Mouse (Mus musculus): ENCODE results near the gene Sdr9c7.
"Not testable (repeated sequence)": the region's sequence is repeated elsewhere in the genome, so short reads cannot be mapped to it uniquely, and the experiment has no call there.

Gene Sdr9c7

DNA sequence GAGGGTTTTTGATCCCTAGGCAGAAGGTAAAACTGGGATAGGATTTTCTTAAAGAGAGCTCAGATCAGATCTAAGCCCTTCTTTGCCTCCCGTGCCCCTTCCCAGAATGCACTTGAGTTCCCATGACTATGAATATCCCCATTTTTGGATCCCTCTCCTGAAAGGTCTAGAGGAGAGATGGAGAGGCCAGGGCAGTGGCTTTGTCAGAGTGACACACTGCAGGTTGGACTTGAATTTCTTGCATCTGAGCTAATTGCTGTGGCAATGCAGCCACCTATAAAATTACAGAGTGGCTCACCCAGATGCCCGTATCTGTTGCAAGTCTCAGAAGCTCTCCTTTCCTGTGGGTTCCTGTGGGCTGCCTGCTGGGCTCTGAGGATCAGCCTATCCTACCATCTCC, at the start of gene Sdr9c7:
TSS of gene Sdr9c7 (plus strand) at position 301 of the 400 bp plus-strand sequence.
- DNase-seq (ENCODE audit: low read depth in 1 of 2, low spot score in 2 of 2): no peak

DNA sequence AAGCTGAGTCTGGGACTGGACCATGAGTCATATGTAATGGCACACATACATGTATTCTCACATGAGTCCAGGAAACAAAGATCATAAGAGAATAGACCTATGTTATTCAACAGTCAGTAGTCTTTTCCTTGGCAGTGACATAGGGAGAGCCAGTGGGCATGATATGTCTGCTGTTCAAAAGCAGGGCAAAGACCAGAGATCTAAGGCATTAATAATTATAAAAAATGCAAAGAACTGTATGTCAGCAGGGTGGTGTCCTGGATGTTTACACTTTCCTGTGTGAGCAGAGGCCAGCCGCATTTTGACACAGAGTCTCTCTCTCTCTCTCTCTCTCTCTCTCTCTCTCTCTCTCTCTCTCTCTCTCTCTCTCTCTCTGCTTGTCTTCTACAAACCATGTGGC, 48.7 kb upstream of the Sdr9c7 start, which contains the start of gene Rdh19:
TSS of gene Rdh19 (plus strand) at position 301 of the 400 bp plus-strand sequence.
- no peak for DNase-seq (ENCODE audit: low read depth in 1 of 2, low spot score in 2 of 2)

DNA sequence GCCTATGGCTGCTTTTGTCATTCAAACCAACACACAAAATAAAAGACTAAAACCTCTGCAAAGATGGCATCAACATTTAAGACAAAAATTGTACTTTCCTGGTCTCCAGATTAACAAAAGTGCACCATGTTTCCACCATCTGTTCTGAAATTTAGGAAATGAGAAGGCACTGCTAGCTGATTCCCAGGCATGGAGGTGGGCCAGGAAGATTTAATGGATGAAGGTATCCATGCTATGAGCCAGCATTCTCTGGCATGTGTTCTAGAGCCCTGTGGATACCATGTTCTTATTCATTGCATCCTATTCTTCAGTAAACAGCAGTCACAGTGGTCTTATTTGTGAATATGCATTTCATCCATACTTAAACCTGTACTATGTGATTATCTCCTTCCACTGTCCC, 41.9 kb upstream of the Sdr9c7 start:
- no peak for DNase-seq (ENCODE audit: low read depth in 1 of 2, low spot score in 2 of 2)

DNA sequence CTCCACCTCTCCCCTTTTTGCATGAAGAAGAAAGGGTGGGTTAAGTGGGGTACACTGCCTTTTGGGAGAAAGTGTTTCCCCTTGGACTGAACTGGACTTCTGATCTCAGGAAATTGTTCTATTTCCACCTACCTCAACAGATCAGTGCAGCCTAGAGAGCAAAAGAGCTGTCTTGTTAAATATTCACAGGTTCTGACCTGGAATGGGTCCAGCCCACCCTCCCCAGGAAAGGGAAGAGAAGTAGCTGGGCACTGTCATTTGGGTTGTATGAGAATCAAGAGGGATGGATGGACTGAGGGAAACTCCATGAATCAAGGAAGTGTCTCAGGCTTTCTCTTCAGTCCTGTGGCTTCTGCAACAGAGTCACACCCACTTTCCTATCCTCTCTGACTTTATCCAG, 33.4 kb upstream of the Sdr9c7 start:
- no peak for DNase-seq (ENCODE audit: low read depth in 1 of 2, low spot score in 2 of 2)

DNA sequence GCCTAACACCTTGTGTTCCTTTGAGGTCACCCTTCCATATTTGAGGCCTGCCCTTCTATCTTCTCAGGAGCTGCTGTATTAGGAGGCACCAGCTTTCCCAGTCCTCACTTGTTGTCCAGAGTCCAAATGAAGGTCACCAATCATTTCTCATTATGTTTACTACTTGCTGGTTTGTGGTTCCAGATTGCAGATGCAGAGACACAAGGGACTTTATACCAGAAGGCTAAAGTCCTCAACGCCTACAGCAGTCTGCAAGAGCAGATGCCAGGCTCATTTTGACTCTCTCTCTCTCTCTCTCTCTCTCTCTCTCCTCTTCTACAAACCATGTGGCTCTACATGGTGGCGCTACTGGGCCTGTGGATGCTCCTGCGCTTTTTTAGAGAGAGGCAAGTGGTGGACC, 32.1 kb upstream of the Sdr9c7 start, which contains the start of gene Rdh16f2:
TSS of gene Rdh16f2 (plus strand) at position 243 of the 400 bp plus-strand sequence.
- DNase-seq (ENCODE audit: low read depth in 1 of 2, low spot score in 2 of 2): no peak

DNA sequence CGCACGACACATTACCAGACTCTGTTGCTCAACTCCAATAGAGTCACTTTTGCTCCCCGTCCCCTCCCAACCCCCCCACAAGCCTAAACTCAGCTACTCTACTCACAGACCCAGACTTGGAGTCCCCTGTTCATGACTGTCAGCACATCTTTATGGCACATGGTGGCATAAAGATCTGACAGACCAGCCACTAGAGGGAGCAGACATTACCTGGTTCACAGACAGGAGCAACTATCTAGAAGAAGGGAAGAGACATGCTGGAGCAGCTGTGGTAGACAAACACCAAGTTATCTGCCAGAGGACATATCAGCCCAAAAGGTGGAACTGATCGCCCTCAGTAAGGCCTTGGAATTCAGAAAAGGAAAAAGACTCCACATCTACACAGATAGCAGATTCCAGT, 25.8 kb upstream of the Sdr9c7 start:
- DNase-seq (ENCODE audit: low read depth in 1 of 2, low spot score in 2 of 2): no peak

DNA sequence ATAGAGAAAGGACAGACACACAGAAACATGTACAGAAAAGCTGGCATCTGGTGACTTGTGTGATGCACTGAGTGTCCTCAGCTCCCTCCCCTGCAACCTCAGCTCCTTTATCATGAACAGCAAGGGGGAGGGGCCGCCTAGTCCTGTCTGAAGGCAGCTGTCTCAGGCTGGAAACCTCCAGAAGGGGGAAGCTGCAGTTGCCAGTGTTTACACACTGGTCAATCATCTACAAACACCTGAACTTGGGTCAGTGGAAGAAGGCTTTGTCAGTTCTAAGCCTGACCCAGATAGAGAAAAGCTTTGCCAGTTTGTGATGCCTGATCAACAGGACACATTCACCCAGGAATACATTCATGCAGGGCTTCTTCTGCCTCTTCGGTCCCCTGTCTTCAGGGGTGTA, 20.6 kb upstream of the Sdr9c7 start:
- DNase-seq (ENCODE audit: low read depth in 1 of 2, low spot score in 2 of 2): no peak

DNA sequence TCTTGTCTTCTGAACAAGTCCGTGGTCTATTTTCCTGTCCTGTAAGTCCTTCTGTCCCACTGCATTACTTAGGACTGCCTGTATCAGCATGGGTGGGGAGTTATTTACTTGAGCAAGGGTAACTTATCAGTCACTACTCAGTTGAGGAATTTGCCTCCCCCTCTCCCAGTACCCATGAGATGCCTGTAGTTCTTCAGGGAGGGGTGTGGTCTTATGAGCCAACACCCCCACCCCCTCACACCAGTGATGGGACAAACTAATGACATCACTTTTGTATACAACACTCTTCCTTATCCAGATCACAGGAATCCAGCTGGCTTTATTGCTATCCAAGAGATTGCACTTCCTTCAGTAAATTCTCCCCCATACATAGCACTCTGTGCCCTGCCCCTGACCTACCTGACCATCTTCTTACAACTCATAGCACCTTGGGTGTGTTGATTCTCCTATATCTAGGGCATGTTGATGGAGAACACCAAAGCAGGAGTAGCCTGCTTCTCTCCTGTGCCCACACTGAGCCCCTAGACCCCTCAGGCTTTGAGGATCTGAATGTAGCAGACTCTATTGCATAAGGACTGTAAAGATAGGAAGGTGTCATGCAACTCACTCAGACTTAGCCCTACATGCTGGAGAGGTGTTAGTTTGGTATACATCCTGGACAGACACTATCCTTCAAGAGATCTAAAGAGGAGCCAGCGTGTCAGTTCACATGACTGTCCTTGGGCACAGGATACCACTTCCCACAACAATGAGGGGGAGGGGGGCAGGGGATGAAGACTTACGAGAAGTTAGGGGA, 19.9 kb upstream of the Sdr9c7 start:
- no peak for DNase-seq (ENCODE audit: low read depth in 1 of 2, low spot score in 2 of 2)

DNA sequence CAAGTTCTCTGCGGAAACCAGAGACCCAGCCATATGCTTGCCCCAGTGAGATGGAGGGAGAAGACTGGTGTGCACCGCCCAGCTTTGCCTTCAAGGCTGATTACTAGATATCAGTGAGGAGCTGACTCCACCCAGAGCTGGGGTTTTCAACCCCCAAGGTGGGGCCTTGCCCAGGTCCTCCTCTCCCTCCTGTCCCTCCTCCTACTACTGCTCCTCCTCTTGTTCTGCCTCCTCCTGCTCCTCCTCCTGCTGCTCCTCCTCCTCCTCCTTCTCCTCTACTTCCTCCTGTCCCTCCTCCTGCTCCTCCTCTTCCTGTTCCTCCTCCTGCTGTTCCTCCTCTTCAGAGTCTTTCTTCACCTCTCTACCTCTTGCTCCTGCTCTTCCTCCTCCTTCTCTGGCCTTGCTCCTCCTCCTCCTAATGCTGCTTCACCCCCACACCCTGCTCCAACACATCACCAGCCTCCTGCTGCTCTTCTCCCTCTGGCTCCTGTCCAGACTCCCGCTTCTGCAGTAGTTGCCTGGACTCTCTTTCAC, 19.1 kb upstream of the Sdr9c7 start:
- no peak for DNase-seq (ENCODE audit: low read depth in 1 of 2, low spot score in 2 of 2)

DNA sequence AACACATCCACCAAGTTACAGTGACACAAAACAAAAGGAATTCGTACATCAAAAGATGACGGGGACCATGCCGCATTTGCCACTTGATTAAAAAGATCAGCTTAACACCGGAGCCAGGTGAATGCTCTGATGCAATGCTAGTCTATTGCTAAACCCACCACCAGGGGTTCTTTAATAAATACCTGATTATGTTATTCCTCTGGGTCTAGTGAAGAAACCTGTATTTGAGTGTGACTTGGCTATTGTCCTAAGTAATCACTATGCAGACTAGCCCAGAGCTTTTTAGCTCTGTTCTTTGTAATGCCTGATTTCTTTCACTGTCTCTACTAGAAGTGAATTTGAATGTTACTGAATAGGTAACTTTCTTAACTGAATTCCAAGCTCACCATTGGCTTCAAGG, 17.3 kb upstream of the Sdr9c7 start:
- DNase-seq (ENCODE audit: low read depth in 1 of 2, low spot score in 2 of 2): no peak

DNA sequence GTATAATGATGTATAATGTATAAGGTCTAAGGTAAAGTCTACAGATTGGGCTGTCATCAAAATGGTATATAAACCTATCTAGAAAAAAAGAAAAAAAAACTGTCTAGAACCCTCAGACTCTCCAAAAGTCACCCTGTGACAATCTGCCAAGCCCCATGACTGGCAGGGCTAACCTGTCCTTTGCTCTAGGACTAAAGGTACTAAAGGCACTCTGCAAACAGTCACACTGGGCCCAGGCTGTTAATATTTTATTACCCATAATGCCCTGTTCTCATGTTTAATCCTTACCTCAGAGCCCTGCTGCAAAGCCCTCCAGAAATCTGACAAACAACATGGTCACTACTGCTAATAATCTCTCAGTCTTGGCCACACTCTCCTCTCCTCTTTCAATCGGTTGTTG, 11.8 kb upstream of the Sdr9c7 start:
- DNase-seq (ENCODE audit: low read depth in 1 of 2, low spot score in 2 of 2): no peak

DNA sequence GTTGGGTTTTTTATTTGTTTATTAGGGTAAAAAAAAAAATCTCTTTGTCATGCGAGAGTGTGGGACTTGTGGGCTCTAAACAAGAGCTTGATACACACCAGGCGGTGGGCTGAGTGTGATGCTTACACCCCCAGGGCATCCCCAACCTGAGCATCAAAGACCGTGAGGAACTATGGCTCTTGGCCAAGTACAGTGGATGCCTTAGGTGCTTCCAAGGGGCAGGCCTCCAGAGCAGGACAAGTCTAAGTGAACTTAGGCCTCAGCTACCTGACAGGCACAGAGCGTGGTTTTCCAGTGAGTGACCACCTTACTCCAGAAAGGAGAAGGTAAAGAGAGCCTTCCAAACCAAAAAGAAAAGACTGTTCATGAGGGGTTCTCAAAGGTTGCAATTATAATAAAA, 11.3 kb upstream of the Sdr9c7 start:
- no peak for DNase-seq (ENCODE audit: low read depth in 1 of 2, low spot score in 2 of 2)

DNA sequence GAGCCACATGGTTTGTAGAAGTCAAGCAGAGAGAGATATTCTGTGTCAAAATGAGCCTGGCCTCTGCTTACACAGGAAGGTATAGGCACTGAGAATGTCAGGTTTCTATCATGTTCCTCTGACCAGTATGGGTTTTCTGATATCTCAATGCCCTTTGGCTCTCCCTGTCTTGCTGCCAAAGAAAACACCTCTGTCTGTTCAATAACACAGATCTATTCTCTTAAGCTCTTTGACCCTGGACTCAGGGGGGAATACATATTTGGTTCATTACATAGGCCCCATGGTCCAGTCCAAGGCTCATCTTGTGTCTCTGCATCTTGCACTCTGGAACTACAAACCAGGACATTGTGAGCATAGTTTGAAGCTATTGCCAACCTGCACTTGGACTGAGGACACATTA, 9.7 kb upstream of the Sdr9c7 start, which contains the start of gene Rdh7:
TSS of gene Rdh7 (minus strand) at position 213 of the 400 bp plus-strand sequence.
- DNase-seq (ENCODE audit: low read depth in 1 of 2, low spot score in 2 of 2): no peak

DNA sequence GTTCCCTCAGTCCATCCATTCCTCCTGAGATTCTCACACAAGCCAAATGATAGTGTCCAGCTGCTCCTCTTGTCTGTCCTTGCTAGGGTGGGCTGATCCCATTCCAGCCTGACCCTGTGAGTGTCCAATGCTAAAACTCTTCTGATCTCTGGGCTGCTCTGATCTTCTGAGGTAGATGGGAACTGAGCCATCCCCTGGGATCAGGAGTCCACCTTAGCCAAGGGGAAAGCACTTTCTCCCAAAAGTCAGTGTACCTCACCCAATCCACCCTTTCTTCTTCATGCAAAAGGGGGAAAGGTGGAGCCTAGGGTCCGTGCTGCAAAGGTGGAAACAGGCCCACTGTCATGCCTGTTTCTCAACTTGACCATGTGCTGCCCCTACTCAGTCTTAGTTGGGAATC, 6.8 kb upstream of the Sdr9c7 start:
- DNase-seq (ENCODE audit: low read depth in 1 of 2, low spot score in 2 of 2): no peak

DNA sequence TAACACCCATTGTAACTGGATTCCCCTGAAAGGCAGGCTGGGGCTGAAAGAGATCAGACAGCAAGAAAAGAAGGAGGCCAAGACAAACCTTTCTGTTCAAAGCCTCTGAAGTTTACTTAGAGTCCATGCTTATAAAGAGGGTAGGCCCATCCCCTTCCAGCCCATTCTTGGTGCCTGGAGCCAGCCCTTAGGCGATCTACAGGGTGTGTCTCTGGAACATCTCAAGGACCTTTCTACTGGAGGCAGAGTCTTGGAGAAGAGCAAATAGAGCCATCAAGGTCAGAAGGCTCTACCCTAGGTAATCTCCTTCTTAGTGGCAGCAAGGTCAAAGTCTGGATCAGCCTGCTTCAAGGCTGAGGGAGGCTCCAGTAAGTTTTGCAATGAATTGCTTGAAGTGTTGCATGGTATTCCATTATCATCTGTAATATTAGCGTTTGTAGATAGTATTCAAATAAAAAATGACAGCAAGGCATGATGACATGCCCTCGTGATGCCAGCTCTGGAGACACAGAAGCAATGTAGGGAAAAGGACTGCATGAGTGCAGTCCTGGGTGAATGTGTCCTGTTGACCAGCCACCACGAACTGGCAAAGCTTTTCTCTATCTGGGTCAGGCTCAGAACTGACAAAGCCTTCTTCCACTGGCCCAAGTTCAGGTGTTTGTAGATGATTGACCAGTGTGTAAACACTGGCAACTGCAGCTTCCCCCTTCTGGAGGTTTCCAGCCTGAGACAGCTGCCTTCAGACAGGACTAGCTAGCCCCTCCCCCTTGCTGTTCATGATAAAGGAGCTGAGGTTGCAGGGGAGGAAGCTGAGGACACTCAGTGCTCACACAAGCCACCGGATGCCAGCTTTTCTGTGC, 4.9 kb upstream of the Sdr9c7 start:
- DNase-seq (ENCODE audit: low read depth in 1 of 2, low spot score in 2 of 2): not testable (repeated sequence)

DNA sequence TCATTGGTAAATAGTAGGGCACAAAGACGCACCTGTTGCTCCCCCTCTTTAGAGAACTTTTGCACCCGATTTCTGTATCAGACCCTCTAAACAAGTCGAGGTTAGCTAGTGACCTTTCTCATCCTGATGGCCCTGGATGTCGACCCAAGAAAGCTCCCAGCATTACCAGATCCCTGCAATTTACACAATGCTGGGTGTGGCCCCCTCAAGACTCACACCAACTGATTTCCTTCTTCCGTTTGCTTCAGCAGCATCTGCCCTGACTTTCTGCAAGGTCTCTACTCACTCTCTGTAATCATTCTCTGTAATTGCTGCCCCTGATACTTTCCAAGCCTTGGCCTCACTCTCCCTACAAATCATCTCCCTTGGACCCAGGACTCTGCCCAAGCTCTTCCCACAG, 1.6 kb upstream of the Sdr9c7 start:
- no peak for DNase-seq (ENCODE audit: low read depth in 1 of 2, low spot score in 2 of 2)

DNA sequence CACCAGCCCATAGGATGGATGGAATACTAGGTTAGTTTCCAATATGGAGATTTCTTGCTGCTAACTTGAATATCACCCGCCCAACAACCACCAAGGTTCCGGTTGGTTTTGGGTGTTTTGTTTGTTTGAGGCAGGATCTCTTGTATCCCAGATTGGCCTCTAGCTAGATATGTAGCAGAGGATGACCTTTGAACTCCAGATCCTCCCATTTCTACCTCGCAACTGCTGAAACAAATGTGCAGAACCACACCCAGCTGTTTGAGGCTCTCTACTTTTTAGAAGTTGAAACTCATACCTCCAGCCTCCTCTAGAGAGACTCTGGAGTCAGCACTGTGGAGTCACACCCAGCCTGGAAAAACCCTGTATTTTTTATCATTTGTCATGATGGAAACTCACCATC, 812 bp upstream of the Sdr9c7 start:
- no peak for DNase-seq (ENCODE audit: low read depth in 1 of 2, low spot score in 2 of 2)

DNA sequence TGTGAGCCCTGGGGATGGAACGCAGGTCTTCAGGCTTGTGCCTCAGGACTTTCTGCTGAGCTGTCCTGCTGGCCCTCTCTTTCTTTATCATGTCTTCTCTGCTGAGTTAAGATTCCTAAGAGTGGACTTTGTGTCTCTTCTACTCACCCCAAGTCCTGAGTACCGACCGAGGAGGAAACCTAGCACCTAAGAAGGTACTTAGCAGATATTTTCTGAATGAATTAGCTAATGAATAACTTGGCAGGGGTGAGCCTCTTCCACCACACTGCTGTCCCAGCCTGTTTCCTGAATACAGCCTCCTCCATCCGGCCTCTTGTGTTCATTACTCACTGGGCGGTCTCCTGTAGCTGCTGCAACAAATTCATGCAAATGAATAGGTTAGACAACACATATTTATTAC, 1.5 kb downstream of the Sdr9c7 start:
- DNase-seq (ENCODE audit: low read depth in 1 of 2, low spot score in 2 of 2): no peak

DNA sequence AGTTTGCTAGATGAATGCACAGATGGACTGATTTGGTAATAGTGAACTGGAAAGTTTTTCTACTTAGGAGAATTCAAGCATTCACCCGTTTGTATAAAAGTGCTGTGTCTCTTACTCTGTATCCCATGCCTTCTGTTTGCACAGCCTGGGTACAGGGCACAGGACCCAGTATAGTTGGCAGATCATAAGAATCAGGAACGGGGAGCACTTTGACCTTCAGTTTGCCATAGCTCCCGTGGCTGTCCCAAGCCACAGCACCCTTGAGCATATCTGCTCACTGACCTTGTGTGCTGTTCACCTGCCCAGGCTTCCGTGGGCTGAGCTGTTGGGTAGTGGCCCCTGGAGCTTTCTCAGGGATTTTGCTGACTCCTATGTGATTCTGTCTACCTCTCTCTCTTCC, 3.4 kb downstream of the Sdr9c7 start:
- DNase-seq (ENCODE audit: low read depth in 1 of 2, low spot score in 2 of 2): no peak

DNA sequence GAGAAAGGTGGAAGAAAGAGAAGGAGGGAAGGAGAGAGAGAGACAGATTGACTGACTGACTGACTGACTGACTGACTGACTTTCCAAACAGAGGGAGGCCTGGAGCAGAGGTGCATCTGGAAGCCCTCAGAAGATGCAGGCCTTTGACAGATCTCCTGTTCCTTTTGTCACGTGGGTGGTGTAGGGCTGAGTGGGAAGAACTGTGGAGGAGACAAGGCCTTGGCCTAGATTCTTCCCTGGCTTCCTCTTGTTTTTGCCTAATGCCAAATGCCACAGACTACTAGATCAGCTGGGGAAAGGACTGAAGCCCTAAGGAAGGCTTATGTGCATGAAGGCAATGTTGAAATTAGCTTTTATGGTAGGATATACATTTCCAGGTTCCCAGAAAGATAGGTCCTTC, 4.8 kb downstream of the Sdr9c7 start:
- no peak for DNase-seq (ENCODE audit: low read depth in 1 of 2, low spot score in 2 of 2)

DNA sequence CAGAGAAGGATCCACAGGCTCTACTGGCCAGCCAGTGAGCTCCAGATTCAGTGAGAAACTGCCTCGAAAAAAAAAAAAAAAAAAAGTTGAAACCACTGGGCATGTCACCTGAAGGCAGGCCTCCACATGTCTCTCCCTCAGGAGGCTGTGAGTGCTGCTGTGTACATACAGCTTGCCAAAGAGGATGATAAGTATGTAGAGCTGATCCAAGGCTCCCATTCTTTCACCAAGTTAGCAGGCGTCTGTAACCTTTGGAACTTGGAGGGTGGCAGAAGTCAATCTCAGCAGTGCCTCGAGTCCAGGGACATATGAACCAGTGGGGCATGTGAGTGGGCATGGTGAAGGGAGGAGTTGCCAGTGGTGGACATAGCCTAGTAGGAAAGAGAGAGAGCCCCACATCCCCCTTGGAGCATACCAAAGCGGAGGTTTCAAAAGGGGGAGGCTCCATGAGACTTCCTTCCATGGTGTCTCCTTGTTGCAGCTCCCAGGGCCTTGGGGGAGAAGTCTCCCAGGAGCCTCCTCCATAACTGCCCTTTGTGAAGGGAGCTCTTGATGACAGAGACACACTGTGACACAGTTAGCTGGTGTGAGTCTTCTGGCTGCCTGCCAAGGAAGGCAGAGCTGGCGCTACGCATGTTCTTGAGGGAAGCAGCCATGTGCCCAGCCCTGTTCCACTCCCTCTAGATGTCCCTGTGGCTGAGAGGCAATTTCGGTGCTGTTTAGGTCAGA, 6.6 kb downstream of the Sdr9c7 start:
- no peak for DNase-seq (ENCODE audit: low read depth in 1 of 2, low spot score in 2 of 2)

Data from monocyte, adult 2 months (primary cell).